Mouse (Mus musculus): ENCODE data around the gene Rps6kb2. TPM values are rescaled to one million over a fixed set of nuclear protein-coding genes. Genes with fewer than 3 reads are reported as not detected.
"Not testable (repeated sequence)": the region's sequence is repeated elsewhere in the genome, so short reads cannot be mapped to it uniquely, and the experiment has no call there.

Gene Rps6kb2
- polyA plus RNA-seq, 1 experiment from 2014 or later = 59.8 TPM

- ATAC-seq = no peak
- H3K27ac ChIP-seq (ENCODE audit: low read length) = no peak within 1 kb of the TSS
Measured at GRCm38 (mm10) chr19:4139446-4139845, 23.7 kb downstream of the Rps6kb2 start, which contains the start of gene Gpr152. Gene Gpr152, plus strand, starts transcription at chr19:4139787.

GRCm38 (mm10) chr19:4137913-4138312 is 25.2 kb downstream of the Rps6kb2 start:
- Histone ChIP-seq H3K4me1 (replicated peaks; ENCODE audit: control insufficient read depth, insufficient read depth, low read length) (no peaks in the 10 kb centered on the region), H3K4me2 (ENCODE audit: low read length) (no peak overlapping the region), H3K27ac (ENCODE audit: low read length) (no peak overlapping the region), H3K36me3 (ENCODE audit: control insufficient read depth, insufficient read depth) (no peaks in the 10 kb centered on the region), H3K9ac (replicated peaks; ENCODE audit: low read depth, low read length) (no peak overlapping the region), H3K27me3 (replicated peaks; ENCODE audit: control insufficient read depth, insufficient read depth, low read length) (no peaks in the 10 kb centered on the region), H3K4me3 (replicated peaks; ENCODE audit: low read length) (no peak overlapping the region), H3K9me3 (ENCODE audit: control insufficient read depth, low read length) (no peaks in the 10 kb centered on the region)
- ATAC-seq = no peak
- 82% methylated on average over 5 of the region's 5 CpGs for WGBS

More at GRCm38 (mm10) chr19:4139446-4139845, 23.7 kb downstream of the Rps6kb2 start, which contains the start of gene Gpr152:
- no peaks in the 10 kb centered on the region for H3K4me1 ChIP-seq (replicated peaks; ENCODE audit: control insufficient read depth, insufficient read depth, low read length)
- no peaks in the 10 kb centered on the region for H3K27me3 ChIP-seq (replicated peaks; ENCODE audit: control insufficient read depth, insufficient read depth, low read length)
- no peaks in the 10 kb centered on the region for H3K36me3 ChIP-seq (ENCODE audit: control insufficient read depth, insufficient read depth)
- no peaks in the 10 kb centered on the region for H3K9me3 ChIP-seq (ENCODE audit: control insufficient read depth, low read length)
- H3K4me3 ChIP-seq (replicated peaks; ENCODE audit: low read length) = no peak within 1 kb of the TSS
- H3K4me2 ChIP-seq (ENCODE audit: low read length) = no peak within 1 kb of the TSS
- 68% methylated on average over 2 of the region's 2 CpGs for WGBS
- no peak within 1 kb of the TSS for H3K9ac ChIP-seq (replicated peaks; ENCODE audit: low read depth, low read length)

- no peaks in the 10 kb centered on the region for H3K9me3 ChIP-seq (ENCODE audit: control insufficient read depth, low read length)
- no peak overlapping the region for H3K9ac ChIP-seq (replicated peaks; ENCODE audit: low read depth, low read length)
- peaks cover 8% of the 10 kb centered on the region for H3K36me3 ChIP-seq (ENCODE audit: control insufficient read depth, insufficient read depth)
- H3K27me3 ChIP-seq (replicated peaks; ENCODE audit: control insufficient read depth, insufficient read depth, low read length) = no peaks in the 10 kb centered on the region
- no peak for ATAC-seq
- H3K4me3 ChIP-seq (replicated peaks; ENCODE audit: low read length) = no peak overlapping the region
- 76% methylated on average over 5 of the region's 5 CpGs for WGBS
- no peak overlapping the region for H3K4me2 ChIP-seq (ENCODE audit: low read length)
- no peak overlapping the region for H3K27ac ChIP-seq (ENCODE audit: low read length)
- no peaks in the 10 kb centered on the region for H3K4me1 ChIP-seq (replicated peaks; ENCODE audit: control insufficient read depth, insufficient read depth, low read length)
Measured at GRCm38 (mm10) chr19:4136463-4136862, 26.7 kb downstream of the Rps6kb2 start.

GRCm38 (mm10) chr19:4135963-4136345 is 27.2 kb downstream of the Rps6kb2 start:
- H3K9ac ChIP-seq (replicated peaks; ENCODE audit: low read depth, low read length); H3K27ac ChIP-seq (ENCODE audit: low read length); H3K4me3 ChIP-seq (replicated peaks; ENCODE audit: low read length); H3K9me3 ChIP-seq (ENCODE audit: control insufficient read depth, low read length); ATAC-seq; H3K4me1 ChIP-seq (replicated peaks; ENCODE audit: control insufficient read depth, insufficient read depth, low read length); H3K27me3 ChIP-seq (replicated peaks; ENCODE audit: control insufficient read depth, insufficient read depth, low read length); H3K4me2 ChIP-seq (ENCODE audit: low read length): not testable (repeated sequence)
- peaks cover 10% of the 10 kb centered on the region for H3K36me3 ChIP-seq (ENCODE audit: control insufficient read depth, insufficient read depth)
- WGBS = 18% methylated on average over 8 of the region's 8 CpGs

GRCm38 (mm10) chr19:4135229-4135962 is 27.8 kb downstream of the Rps6kb2 start:
- 89% methylated on average over 6 of the region's 6 CpGs for WGBS
- H3K9ac ChIP-seq (replicated peaks; ENCODE audit: low read depth, low read length); H3K27me3 ChIP-seq (replicated peaks; ENCODE audit: control insufficient read depth, insufficient read depth, low read length); ATAC-seq; H3K9me3 ChIP-seq (ENCODE audit: control insufficient read depth, low read length); H3K27ac ChIP-seq (ENCODE audit: low read length); H3K4me3 ChIP-seq (replicated peaks; ENCODE audit: low read length); H3K4me2 ChIP-seq (ENCODE audit: low read length); H3K4me1 ChIP-seq (replicated peaks; ENCODE audit: control insufficient read depth, insufficient read depth, low read length): not testable (repeated sequence)
- H3K36me3 ChIP-seq (ENCODE audit: control insufficient read depth, insufficient read depth) = peaks cover 10% of the 10 kb centered on the region

- H3K4me2 ChIP-seq (ENCODE audit: low read length) = no peak overlapping the region
- H3K27ac ChIP-seq (ENCODE audit: low read length) = no peak overlapping the region
- no peaks in the 10 kb centered on the region for H3K4me1 ChIP-seq (replicated peaks; ENCODE audit: control insufficient read depth, insufficient read depth, low read length)
- 94% methylated on average over 4 of the region's 4 CpGs for WGBS
- no peak overlapping the region for H3K9ac ChIP-seq (replicated peaks; ENCODE audit: low read depth, low read length)
- no peak overlapping the region for H3K4me3 ChIP-seq (replicated peaks; ENCODE audit: low read length)
- no peaks in the 10 kb centered on the region for H3K27me3 ChIP-seq (replicated peaks; ENCODE audit: control insufficient read depth, insufficient read depth, low read length)
- H3K9me3 ChIP-seq (ENCODE audit: control insufficient read depth, low read length) = no peaks in the 10 kb centered on the region
- peaks cover 11% of the 10 kb centered on the region for H3K36me3 ChIP-seq (ENCODE audit: control insufficient read depth, insufficient read depth)
- no peak for ATAC-seq
Measured at GRCm38 (mm10) chr19:4134354-4134753, 28.8 kb downstream of the Rps6kb2 start.

GRCm38 (mm10) chr19:4131768-4132167 is 31.4 kb downstream of the Rps6kb2 start:
- no peak for ATAC-seq
- Histone ChIP-seq H3K4me2 (ENCODE audit: low read length) (no peak overlapping the region), H3K9ac (replicated peaks; ENCODE audit: low read depth, low read length) (no peak overlapping the region), H3K36me3 (ENCODE audit: control insufficient read depth, insufficient read depth) (peaks cover 16% of the 10 kb centered on the region), H3K27me3 (replicated peaks; ENCODE audit: control insufficient read depth, insufficient read depth, low read length) (no peaks in the 10 kb centered on the region), H3K27ac (ENCODE audit: low read length) (no peak overlapping the region), H3K4me1 (replicated peaks; ENCODE audit: control insufficient read depth, insufficient read depth, low read length) (peaks cover 5% of the 10 kb centered on the region), H3K9me3 (ENCODE audit: control insufficient read depth, low read length) (no peaks in the 10 kb centered on the region), H3K4me3 (replicated peaks; ENCODE audit: low read length) (no peak overlapping the region)
- 97% methylated on average over 2 of the region's 2 CpGs for WGBS

GRCm38 (mm10) chr19:4131075-4131474 is 32.1 kb downstream of the Rps6kb2 start:
- no peak for ATAC-seq
- Histone ChIP-seq H3K27ac (ENCODE audit: low read length) (no peak overlapping the region), H3K9me3 (ENCODE audit: control insufficient read depth, low read length) (no peaks in the 10 kb centered on the region), H3K4me3 (replicated peaks; ENCODE audit: low read length) (no peak overlapping the region), H3K4me2 (ENCODE audit: low read length) (no peak overlapping the region), H3K4me1 (replicated peaks; ENCODE audit: control insufficient read depth, insufficient read depth, low read length) (peaks cover 11% of the 10 kb centered on the region), H3K36me3 (ENCODE audit: control insufficient read depth, insufficient read depth) (peaks cover 16% of the 10 kb centered on the region), H3K27me3 (replicated peaks; ENCODE audit: control insufficient read depth, insufficient read depth, low read length) (no peaks in the 10 kb centered on the region), H3K9ac (replicated peaks; ENCODE audit: low read depth, low read length) (no peak overlapping the region)
- WGBS = 93% methylated on average over 5 of the region's 5 CpGs

- 93% methylated on average over 4 of the region's 4 CpGs for WGBS
- H3K36me3 ChIP-seq (ENCODE audit: control insufficient read depth, insufficient read depth) = peaks cover 16% of the 10 kb centered on the region
- peaks cover 12% of the 10 kb centered on the region for H3K4me1 ChIP-seq (replicated peaks; ENCODE audit: control insufficient read depth, insufficient read depth, low read length)
- H3K9me3 ChIP-seq (ENCODE audit: control insufficient read depth, low read length) = no peaks in the 10 kb centered on the region
- no peak overlapping the region for H3K27ac ChIP-seq (ENCODE audit: low read length)
- no peak overlapping the region for H3K9ac ChIP-seq (replicated peaks; ENCODE audit: low read depth, low read length)
- H3K4me2 ChIP-seq (ENCODE audit: low read length) = no peak overlapping the region
- ATAC-seq = no peak
- no peaks in the 10 kb centered on the region for H3K27me3 ChIP-seq (replicated peaks; ENCODE audit: control insufficient read depth, insufficient read depth, low read length)
- no peak overlapping the region for H3K4me3 ChIP-seq (replicated peaks; ENCODE audit: low read length)
Measured at GRCm38 (mm10) chr19:4130106-4130505, 33.0 kb downstream of the Rps6kb2 start.
